Mouse (Mus musculus) megakaryocyte, adult 5-6 weeks (primary cell): ENCODE results near the gene Ntn5. TPM values are rescaled to one million over a fixed set of nuclear protein-coding genes. Genes with fewer than 3 reads are reported as not detected.

Experiments used
- ATAC-seq: 2 replicates; pipeline ENCODE4 v1.8.0; 2016; ENCODE audit warnings: mild to moderate bottlenecking, inconsistent platforms; ENCODE audit not compliant: poor library complexity, severe bottlenecking
- total RNA-seq, 2 experiments: library from RNA; stranded (forward) in 1 of 2; stranded (reverse) in 1 of 2; fragments of 153-499, 151-499 nt in 1 of 2; fragments of 221-1000, 200-1000 nt in 1 of 2; gene quantifications; 2 replicates each; pipeline versions ENCODE4 v1.2.3 to v1.2.4; 2015 to 2017

Ntn5 gene
- total RNA-seq, 2 experiments from 2014 or later: not detected

DNA sequence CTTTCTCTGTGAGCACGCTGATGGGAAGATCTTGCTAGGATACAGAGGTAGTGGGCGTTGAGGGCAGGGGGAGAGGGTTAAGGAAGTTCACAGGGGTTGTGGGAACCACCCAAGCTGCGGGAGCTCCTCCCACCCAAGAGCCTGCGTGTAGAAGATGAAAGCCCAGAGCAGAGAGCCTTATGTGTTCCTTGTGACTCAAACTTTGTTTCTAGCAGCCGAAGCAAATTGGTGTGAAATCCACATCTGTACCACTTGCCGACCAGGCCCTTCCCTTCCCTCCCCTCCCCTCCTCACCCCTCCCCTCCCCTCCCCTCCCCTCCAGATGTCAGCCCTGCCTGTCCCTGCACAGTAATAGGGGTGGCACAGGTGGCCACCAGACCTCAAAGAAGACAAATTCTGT, 11.3 kb downstream of the Ntn5 start:
- ATAC-seq: no peak

DNA sequence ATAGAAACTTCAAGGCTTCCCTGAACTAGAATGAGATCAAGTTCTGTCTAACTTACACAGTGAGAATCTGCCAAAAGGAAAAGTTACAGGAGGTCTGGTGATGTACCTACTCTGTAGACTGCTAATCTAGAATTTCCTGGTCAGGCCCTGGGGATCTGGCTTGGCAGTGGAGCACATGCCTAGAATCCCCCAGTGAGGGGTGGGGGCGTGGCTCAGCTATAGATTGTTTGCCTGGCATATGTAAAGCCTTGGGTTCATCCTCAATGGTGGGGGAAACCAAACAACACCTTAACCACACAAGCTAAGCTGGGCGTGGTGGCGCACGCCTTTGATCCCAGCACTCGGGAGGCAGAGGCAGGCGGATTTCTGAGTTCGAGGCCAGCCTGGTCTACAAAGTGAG, 14.1 kb downstream of the Ntn5 start:
- ATAC-seq: no peak

DNA sequence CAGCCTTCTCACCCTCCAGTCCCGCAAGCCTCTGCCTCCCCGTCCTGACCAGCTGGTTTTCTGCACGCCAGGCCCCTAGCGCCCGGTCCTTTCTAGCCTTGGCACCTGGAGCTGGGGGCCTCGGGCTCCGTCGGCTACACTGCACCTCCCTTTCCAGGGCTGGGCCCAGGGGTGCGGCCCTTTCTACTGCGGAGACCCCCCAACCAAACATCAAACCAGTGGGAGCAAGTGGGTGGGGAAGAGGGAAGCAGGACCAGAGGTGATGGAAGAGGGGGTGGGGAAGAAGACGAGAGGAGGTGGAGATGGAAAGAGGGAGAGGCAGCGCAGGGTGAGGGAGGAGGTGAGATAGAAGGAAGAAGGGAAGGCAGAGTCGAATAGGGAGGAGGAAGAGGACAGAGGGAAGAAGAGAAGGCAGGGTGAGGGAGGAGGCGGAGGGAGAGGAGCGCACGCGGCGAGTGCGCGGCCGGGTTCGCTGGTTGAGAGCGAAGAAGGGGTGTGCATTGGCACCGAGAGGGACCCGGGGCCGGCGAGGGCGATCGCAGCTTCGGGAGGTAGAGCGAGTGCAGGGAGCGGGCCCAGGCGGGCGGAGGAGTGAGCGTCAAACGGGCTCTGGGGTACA, 15.8 kb downstream of the Ntn5 start, which contains the start of gene Car11:
Gene Car11, plus strand, starts transcription at position 321 of the 619 bp plus-strand sequence.
- no peak for ATAC-seq

DNA sequence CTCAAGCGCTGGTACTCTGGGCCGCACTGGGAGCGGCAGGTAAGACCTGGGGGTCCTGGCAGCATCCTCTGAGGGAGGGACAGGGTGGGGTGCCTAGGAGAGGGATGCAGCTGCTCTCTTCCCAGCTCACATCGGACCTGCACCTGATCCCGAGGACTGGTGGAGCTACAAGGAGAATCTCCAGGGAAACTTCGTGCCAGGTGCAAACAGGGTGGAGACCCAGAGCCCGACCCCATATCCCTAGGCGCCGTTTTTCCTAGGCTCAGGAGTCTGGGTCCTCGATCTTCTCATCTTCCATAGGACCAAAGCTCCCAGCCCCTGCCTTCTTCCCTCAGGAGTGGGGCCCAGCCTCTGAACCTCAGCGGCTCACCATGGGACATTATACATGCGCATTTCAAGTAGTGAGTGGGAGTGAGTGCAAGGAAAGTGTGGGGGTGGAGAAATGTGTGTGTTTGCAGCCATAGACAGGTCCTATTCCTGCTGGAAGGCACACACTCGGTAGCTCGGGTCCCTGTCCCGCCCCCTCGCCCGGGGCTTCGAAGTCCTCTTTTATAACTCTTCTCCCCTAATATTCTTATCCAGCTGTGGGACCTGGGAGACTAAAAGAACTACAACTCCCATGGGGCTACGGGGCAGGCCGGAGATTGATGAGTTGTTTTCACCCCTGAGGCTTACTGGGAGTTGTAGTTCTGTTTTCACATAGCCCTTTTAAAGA, 16.6 kb downstream of the Ntn5 start:
- ATAC-seq: peak; percentile 36

DNA sequence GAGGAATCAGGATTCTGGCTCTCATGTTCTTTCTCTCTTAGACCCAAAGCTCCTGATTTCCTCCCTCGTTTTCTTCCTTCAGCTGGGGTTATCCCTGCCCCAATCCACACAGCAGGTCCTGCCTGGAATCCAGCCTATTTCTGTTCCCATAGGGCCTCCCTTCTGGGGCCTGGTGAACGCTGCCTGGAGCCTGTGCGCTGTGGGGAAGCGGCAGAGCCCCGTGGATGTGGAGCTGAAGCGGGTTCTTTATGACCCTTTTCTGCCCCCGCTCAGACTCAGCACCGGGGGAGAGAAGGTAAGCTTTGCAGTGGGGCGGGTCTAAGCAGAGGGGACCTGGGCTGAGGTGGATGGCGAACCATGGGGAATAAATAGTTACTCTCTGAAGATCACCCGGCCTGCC, 17.2 kb downstream of the Ntn5 start:
- no peak for ATAC-seq

DNA sequence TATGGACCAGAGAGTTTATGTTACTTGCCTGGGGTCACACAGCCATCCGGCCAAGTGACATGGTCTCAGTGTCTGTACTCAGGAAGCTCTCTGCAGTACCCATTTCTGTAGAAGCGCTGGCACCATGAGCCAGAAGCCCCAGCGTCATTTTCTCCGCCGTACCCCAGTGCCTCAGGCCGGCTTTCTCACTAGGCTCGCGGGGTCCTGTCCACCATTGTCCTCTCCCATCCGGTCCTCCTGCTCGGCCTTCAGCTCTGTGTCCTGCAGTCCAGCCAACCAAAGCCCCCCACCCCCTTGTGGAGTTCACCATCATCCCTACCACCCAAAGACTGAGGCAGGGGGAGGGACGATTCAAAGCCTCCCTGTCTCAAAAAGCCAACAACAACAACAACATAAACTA, 17.8 kb downstream of the Ntn5 start:
- ATAC-seq: no peak

DNA sequence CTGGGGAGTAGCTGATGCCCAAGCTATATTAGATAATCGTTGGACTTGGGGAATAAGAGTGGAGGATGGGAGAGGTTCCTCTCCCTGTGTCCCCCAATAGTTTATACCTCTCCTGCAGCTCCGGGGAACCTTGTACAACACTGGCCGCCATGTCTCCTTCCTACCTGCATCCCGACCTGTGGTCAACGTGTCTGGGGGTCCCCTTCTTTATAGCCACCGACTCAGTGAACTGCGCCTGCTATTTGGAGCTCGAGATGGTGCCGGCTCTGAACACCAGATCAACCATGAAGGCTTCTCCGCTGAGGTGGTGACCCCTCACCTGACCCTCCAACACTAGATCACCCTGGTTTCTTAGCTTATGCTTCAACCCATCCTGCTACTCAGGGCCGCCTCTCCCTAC, 18.5 kb downstream of the Ntn5 start:
- no peak for ATAC-seq

DNA sequence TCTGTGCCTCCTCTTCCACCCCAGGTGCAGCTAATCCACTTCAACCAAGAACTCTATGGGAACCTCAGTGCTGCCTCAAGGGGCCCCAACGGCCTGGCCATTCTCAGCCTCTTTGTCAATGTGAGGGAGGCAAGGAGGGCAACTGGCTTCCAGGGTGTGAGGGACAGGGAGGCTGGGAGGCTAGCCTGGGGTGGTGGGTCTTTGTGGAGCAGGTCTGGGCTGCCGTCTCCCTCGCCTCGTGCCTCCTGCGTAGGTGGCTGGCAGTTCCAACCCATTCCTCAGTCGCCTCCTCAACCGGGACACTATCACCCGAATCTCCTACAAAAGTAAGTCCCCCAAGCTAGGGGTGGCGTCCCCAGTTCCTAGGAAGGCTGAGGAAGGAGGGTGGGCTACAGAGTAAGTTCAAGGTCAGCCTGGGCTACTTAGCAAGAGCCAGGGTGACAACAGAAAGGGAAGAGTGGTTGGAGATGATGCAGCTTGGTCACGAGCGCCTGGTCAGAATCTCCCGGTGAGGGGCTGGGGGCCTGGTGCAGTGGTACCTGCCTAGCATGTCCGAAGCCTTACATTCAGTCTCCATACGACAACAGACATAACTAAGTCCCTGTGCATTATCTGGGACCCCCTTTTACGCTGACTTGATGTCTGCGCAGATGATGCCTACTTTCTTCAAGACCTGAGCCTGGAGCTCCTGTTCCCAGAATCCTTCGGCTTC, 19.1 kb downstream of the Ntn5 start:
- no peak for ATAC-seq

DNA sequence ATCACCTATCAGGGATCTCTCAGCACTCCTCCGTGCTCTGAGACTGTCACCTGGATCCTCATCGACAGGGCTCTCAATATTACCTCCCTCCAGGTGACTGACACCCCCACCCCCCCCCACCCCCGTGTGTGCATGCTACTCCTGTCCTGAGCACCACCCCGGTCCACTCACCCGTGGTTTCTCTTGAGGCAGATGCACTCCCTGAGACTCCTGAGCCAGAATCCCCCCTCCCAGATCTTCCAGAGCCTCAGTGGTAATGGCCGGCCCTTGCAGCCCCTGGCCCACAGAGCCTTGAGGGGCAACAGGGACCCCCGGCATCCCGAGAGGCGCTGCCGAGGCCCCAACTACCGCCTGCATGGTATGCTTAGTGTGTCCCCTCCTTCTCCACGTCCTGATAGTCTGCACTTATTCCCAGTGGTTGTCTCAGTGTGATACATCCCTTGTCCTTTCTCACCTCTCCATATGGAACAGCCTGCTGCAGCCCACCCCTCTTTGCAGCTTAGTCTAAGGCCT, 19.8 kb downstream of the Ntn5 start:
- no peak for ATAC-seq

DNA sequence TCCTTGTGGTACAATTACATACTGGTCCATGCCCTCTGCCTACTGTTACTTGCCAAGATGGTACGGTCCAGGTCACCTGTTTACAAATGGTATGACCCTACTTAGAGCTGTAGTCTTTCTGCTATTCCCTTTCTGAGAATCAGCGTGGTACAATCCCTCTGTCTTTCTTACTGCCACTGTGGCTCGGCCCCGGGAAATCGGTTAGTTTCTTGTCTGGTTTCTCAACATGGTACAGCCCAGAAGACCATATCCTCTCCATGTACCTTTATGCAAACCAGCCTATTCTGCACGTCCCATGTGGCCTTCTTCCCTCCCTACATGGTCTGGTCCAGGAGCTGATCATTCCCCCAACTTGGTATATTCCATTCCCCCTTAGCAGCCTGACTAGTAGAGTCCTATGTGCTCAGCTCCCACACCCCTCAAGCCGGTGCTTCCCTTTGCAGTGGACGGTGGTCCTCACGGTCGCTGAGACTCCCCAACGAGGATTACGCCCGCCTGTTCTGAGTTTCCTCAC, 20.3 kb downstream of the Ntn5 start:
- no peak for ATAC-seq

DNA sequence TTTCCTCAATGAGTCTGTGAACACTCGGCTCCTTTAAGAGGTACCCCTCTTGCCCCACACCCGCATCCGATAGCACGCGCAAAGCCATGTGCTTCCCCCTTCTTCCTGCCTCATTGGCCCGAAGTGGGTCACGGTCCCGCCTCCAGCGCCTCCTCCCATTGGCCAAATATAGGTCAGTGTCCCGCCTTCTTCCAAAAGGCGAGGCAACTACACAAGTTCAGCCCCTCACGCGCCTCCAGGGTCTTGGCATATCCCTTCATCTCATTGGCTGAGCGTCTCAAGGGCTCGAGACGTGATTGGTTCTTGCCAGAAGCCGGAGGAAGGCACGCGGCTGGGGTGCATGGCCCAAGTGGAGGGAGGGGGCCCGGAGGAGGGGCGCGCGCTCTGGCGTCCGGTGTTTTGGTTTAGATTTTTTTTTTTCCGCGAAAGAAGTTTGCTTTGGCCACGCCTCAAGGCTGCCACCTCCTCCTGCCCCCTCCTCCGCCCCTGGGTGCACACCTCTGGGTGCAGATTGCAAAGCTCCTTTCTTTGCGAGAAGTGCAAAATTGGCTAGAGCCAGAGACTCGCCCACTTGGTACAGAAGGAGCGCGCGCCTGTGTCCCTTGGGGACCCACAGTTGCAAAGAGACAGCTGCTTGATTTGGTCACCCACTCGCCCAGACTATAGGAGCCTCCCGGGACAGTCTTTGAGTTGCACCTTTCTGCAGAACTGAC, 21.1 kb downstream of the Ntn5 start, which contains the start of gene Dbp:
Gene Dbp, plus strand, starts transcription at position 359 of the 713 bp plus-strand sequence.
- ATAC-seq: peak; percentile 77

DNA sequence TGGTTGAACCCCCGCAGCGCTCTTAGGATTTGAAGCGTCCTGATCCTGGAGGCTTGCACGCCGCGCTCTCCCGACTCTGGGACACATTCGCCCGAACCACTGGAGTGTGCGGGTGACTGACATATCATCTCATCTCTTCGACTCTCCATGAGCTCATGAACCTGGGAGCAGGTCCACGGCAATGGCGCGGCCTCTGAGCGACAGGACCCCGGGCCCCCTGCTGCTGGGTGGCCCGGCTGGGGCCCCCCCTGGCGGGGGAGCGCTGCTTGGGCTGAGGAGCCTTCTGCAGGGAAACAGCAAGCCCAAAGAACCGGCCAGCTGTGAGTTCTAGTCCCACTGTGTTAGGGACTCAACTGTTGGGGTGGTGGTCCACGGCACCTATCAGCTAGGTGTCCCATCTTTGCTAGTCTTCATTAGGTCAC, 21.6 kb downstream of the Ntn5 start:
- no peak for ATAC-seq

DNA sequence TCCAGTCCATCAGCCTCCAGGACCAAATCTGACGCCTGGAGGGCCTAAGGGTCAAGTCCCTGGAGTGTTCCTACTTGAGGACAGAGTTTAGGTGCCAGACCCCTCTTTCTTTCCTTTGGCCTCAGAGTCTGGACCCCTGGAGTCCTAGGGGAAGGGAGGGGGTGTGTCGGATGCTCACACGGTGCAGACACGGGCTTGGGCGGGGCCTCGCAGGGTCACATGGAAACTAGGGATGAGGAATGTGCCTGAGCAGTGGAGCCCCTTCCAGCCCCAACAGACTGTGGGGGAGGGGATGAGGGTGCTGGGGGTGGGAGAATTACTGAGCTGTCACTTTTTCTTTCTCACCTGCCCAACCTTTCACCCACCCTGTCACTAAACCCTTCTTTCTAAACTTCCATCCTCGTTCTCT, 22.1 kb downstream of the Ntn5 start:
- no peak for ATAC-seq

DNA sequence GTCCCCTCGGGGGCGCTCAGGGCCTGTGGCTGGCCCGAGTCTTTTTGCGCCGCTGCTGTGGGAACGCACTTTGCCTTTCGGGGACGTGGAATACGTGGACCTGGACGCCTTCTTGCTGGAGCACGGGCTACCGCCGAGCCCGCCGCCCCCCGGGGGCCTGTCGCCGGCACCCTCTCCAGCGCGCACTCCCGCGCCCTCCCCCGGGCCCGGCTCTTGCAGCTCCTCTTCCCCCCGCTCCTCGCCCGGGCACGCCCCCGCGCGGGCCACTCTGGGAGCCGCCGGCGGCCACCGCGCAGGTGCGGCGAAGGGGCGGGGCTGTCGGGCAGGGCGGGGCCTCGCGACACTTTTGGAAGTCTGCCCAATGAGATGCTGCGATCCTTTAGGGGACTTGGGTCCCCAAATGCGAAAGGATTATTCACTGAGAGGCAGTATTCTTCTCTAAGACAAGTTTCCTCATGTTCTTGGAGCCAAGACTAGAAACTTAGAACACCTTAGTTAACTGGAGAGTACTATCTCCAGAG, 23.0 kb downstream of the Ntn5 start:
- peak; percentile 23 for ATAC-seq

DNA sequence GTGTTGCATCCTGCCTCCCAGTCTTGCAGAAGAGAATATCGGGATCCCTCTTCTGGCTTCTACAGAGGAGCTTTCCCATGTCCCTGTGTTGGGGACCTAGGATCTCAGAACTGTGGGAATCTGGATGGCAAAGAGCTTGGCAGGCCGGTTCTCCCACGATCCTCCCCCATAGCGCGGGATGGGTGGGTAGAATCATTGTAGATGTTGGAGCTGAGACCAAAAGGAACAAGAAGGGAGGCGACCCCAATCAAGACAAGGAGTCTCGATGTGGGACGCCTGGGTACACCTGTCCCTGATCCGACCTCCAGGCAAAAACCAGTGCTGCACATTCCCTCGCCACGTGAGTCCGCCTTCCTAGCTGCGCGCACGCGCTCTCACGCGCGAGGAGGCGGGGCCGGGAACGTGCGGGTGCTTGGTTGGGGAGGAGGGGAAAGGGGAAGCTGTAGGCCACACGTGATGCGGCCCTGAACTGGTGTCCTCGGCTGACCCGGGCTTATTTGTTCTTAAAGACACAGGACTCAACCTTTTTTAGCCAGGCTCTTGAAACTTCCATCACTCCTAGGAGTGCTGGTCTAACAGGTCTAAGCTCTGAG, 23.6 kb downstream of the Ntn5 start:
- peak; percentile 64 for ATAC-seq

DNA sequence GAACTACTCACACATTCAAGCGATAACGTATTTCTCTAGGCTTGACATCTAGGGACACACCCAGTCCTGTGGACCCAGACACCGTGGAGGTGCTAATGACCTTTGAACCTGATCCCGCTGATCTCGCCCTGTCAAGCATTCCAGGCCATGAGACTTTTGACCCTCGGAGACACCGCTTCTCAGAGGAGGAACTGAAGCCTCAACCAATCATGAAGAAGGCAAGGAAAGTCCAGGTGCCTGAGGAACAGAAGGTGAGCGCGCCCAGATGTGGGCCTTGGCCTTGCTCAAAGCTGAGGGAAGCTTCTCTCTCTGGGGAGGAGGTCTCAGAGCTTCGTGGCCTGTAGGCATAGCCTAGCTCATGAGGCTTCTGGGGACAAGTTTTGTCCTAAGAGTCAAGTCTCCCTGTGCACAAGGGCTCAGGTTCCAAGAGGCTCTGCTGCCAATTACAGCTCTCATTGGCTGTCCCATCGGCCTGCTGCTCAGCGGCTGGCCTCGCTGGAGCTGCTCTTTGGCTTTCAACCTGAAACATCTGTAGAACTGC, 24.5 kb downstream of the Ntn5 start:
- ATAC-seq: 0 out of 2 replicates have a peak, but pooled peaks have one; percentile 3

DNA sequence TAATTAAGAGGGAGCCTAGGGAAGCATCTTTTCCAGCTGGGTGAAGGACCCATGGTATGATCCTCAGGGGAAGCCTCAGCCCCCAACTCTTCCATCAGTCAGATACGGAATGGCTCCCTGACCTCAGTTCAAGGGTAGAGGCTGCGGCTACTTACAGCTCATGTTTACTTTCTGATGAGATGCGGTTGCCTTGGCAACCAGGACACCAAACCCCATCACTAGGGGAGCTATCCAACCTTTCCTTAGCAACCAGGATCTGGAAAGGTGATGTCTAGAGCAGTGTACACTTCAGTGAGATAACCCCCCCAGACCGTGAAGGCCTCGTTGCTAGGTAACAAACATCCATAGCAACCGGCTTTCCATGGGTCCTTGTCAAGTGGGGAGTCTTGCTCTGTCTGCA, 25.2 kb downstream of the Ntn5 start:
- no peak for ATAC-seq

DNA sequence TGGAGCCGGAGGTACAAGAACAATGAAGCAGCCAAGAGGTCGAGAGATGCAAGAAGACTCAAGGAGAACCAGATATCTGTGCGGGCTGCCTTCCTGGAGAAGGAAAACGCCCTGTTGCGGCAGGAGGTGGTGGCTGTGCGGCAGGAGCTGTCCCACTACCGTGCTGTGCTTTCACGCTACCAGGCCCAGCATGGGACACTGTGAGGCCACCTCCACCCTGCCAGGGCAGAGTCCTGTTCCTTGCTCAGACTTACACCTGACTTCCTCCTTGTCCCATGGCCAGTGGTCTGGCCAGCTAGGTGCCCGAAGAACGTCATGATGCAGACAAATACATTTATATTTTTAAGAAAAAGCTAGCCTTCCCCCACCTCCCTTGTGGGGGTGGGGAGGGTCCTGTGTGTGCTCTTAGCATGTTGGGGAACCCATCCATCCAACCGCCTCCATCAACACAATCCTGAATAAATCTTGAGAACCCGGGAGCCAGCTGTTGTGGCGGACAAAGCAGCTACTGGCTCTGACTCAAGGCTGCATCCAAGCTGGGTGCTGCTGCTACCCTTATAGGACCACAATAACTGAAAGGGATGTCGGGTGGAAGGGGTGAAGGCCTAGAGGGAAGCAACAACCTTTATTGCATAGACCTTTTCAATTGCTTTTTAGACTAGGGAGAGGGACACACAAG, 26.0 kb downstream of the Ntn5 start:
- ATAC-seq: no peak

DNA sequence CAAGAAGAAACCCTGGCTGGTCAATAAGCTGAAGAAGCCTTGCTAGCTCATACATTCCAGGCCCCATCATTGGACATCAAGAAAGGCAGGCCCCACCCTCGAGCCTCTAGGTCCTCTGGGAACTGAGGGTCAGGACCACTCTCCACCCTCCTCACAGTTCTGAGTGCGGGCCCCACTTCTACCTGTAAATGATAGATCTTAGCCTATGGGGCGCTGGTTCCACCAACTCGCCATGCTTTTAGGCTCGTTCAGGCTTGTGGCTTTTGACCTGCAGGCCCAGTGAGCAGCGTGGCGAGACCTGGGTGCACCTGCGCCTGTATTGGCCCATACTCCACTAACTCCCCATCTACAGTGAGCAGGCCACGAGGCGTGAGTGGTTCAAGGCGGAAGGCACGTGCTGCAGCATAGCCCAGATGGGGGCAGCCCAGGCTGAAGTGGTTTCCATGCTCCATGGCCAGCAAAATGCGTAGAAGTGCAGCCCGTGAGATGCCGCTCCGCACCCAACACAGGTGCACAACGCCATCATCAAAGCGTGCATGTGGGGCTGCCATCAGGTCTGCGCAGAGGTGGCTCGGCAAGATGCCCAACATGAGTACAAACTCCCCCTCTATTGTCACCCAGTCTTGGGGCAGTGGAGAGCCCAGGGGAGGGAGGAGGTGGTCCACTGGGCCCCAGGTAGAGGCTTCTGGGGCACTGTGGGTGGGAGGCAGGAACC, 26.8 kb downstream of the Ntn5 start:
- ATAC-seq: no peak
